Mouse (Mus musculus) adrenal gland (tissue): Measurements from ENCODE around the gene Nfib.

Experiments used
- intact Hi-C: fragments of 180-260 bp; cut with DNase I; formaldehyde crosslinking; loops from one replicate; pipeline ENCODE4 v1.15.1; 2025

Nfib gene

DNA sequence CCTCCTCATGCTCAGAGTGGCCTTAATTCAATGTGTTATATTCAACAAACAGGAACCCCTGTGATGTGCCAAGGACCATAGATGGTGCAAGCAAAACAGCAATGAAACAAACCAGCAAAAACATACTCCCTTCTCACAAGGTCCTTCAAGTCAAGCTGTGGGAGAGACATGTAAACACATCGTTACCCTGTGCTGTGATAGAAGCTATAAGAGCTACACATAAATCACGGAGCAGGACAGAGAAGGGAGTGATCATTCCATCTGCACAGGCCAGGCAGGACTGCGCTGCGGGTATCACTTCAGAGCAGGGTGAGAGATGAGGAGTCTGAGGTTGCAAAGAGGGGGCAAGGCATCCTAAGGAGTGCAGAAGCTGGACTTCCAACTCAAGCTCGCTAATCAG is 262.5 kb downstream of the Nfib start:
- intact Hi-C loops, result no loop called here

DNA sequence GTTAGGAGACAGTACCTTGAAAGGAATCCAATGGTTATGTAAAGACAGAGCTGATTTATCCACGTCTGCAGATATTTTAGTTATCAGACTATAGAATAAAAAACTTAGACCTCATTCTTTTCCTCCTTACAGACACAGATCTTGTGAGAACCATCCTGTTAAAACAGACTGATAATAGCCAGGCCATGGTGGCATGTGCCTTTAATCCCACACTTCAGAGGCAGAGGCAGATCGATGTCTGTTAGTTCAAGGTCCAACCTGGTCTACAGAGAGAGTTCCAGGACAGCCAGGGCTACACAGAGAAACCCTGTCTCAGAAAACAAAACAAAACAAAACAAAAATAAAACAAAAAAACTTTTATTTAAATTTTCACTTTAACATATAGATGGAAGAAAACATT is 264.9 kb downstream of the Nfib start:
- intact Hi-C loops, result no loop called here

DNA sequence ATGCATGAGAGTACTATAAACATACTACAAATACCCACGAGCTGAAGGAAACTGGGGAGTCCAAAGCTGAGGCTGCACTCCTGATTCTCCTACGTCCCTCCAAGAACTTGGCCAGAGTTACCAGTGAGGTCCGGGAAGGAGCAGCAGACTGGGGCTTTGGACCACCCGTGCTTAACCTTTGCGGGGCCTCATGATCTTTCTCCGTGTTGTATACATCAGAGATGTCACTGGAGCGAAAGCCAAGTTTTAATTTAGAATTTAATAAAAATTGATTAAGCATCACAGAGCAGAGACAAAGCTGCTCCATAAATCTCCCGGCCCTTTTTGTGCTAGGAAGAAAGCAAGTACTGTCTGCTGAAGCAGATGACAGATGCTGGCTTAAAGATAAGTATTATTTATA is 265.7 kb downstream of the Nfib start:
- intact Hi-C loops, result no loop called here

DNA sequence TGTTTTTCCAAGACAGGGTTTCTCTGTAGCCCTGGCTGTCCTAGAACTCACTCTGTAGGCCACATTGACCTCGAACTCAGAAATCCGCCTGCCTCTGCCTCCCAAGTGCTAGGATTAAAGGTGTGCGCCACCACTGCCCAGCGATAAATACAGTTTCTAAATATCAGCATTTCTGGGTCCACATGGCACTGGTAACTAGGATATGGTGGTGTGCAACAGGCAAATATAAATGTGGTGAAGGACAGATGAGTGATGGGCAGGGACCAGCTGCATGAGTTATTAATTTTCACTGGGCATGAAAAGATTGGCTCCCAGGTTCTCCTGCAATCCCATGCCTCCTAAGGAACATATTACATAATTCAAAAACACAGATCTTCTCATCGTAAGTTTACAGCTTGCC is 266.9 kb downstream of the Nfib start:
- intact Hi-C loops, result no loop called here

DNA sequence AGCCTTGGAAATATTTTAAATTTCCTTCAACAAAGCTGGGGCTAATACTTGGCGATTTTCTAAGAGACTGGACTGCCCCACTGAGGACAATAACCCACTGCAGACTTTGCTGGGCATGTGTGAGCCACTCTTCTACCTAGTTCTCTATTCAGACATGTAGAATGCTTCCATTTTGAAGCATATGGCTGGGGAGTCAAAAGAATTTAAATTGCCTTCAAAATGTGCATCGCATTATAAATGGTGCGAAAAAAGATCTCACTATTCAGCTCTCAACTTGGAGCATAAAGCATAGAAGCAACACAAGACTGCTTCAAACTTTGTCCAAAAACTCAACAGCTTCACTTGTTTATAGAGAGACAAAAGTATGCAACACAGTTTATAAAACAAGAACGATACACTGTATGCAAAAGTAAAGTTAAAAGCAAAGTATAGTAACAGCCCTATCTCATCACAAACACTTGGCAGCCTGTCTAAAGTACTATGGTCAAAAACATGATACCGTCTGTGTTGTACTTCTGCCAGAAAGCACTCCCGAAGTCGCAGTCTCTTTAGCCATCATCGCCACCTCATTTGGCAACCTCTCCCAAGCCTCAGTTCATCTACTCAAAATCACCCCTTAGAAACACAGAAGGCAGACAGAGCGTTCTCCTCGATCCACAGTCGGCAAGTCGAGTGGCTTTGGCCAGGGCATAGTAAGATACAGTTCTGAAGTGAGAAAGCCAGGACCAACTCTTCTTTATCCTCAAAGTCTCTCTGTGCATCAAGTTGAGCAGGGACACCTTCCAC is 267.8 kb downstream of the Nfib start:
- intact Hi-C loops, result no loop called here

DNA sequence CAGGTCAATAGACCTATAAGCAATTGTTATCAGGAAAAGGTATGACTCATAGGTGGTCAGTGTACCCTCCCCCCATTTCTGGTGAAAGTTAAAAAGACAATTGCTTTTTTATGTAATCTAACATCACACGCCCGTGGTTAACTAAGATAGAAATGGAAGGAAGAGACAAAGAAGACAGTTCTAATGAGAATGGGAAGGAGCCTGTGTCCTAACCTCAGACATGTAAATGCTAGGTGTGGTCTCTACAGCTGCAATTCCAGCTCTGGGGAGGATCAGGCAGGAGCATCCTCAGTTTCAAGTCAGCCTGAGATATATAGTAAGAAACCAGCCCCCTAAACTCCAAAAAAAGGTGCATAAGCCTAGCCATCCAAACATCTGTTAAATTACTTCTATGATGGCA is 268.9 kb downstream of the Nfib start:
- intact Hi-C loops, result no loop called here

DNA sequence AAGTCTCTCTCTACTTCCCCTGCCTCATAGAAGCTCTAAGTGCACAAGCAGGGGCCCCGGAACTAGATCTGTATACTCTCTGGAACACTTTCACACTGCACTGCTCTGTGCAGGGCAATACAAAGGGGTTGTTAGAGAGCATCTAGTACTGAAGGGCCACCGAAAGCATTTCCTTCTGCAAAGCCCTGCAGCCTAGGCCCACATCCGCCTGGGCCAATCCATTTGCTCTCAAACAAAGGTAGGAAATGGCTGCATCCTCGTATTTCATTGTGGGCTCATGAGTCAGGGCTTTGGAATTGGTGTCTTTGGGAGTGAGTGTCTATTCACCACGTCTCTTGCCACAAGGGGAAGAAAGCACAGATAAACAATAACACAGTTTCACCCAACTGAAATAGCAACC is 269.8 kb downstream of the Nfib start:
- intact Hi-C loops, result no loop called here

DNA sequence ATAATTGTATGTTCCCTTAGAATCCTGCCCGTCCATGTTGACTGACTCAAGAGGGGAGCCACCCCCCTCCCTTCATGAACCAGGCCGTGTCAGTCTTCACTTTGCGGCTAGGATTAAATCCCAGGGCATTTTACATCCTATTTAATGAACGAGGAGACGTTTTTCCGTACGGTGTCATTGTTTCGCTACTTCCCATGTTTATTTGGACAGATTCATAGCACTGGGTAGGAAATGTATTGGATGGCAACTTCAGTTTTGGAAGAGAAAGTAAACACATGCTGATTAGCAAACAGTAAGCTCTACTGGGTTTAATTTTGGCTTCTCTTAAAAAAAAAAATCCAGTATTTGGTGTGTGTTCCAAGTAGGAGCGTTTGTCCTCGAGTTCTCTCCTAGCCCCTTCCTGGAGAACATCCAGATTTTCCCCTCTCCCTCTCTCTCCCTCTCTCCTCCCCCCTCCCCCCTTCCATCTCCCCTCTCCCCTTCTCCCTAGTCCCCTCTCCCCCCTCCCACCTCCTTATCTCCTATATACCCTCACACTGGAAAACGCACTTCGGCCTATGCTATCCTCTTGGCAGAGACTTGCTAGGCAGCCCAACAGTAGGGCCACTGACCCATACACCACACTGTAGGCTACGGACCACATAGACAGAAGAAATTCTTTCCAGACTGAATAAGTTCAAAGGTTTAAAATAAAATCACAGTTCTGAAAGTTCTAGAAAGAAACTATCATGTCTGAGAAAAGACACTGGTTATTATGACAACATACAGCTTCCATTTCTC is 271.4 kb downstream of the Nfib start:
- intact Hi-C loops, result no loop called here

DNA sequence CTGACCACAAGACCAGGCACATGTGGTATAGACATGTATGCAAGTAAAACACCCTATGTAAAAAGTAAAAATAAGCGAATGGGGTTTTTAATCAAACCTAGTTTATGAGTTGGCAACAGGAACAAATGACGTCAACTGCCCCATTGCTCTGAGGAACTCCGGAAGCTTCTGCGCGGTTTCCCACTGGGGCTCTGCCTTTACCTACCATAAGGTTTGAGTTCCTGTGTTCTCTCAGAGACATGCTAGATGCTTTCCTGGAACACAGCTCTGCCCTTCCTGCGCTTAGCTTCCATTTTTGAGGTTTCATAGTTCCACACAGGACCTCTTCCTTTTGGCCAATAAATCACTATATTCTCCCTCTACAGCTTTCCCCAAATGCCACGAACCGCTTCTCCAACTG is 273.7 kb downstream of the Nfib start:
- intact Hi-C loops, result no loop called here

DNA sequence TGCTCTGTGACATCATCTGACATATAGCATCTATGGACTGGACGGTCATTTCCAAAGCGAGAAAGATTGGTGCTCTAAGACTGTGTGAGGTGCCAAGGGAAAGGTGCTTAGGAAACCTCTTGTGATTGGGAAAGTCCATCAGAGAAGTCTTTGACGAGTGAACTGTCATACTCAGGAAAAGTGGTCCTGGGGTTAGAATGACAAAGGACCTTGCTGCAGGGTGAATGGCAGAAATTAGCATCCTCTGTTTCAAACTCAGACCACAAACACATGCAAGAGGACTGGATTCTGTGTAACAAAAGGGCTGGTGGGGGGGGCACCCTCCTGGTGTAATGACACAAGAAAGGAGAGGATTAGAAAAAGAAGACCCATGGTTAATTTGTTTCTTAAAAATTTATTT is 274.7 kb downstream of the Nfib start:
- intact Hi-C loops, result no loop called here

DNA sequence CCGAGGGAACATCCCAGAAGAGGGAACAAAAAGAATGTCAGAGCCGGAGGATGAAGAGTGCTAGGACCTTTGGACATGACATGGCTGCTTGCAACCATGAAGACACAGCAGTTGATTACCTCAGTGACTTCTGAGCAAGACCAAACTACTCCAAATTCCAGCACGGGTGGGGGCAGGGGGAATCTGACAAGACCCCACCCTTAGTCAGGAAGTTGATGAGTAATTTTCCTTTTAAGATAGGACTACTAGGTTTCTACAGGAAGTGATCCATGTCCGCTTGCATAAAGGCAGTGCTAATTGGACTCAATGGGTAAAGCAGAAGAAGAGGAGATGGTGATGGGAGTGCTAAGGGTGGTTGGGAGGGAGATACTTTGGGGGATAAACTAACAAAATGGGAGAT is 279.3 kb downstream of the Nfib start:
- intact Hi-C loops, result no loop called here

DNA sequence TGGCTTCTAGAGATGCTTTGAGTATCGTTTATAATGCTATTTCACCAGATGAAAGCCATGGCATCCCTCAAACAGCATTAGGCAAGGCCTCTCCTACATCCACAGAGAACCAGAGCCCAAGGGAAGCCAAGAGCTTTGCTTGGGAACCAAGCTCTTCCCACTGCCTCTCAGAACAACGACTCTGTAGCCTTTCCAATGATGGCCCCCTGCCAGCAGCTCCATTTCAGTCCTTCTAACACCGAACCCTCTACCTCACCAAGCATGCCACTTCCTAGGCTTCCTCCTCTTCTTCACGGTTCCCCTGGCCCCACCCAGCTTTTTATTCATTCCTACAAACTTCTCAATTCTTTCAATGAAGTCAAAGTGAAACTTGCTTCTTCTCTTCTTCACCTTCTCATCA is 287.3 kb downstream of the Nfib start:
- intact Hi-C loops, result no loop called here

DNA sequence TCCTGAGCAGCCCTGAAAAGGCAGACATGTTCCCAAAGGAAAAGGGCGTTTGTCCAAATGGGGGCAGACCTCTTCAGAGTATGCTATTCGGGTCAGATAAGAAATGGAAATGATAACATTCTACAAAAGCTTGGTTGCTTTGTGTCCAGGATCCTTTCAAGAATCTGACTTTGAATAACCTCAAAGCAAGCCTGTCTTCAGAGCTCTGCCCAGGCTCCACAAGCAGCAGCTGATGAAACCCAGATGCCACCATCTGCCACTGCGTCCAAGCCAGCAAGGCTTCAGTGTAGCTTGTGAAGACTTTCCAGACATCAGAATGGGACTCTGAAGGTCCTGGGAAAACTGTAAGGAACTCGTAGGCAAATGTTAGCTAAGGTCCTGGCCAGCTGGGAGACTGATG is 289.7 kb downstream of the Nfib start:
- intact Hi-C loops, result no loop called here

DNA sequence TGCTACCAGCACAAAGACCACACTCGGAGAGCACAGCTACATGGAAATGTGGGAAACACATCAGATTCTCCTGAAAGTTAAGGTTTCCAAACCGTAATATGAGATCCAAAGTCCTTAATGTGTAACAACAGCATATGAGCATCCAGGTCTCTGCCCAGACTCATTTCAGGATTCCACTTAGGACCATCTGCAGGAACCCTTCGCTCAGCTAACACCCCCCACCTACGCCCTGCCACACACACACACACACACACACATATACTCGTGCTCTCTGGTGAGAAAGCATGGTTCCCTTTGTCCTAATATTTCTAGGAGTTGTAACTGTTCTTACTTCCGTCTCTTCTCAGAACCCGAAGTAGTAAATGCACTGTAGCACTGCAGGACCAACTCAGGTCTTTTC is 292.9 kb downstream of the Nfib start:
- intact Hi-C loops, result no loop called here

DNA sequence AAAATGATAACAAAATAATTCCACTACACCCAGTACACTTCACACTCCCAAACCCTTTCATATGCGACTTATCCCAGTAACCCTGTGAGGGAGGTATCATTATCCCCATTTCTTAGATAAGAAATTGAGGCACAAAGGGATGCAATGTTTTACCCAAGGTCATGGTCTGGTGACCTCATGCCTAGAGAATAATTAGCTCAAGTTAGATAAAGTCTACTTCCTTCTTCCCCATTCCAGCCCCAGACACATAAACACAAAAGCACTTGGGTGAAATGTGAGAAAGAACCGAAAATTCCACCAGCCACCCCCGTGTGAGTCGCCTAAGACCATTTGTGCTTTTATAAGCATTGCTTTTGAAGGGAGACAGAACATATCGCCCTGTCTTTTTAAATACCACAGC is 293.6 kb downstream of the Nfib start:
- intact Hi-C loops, result no loop called here

DNA sequence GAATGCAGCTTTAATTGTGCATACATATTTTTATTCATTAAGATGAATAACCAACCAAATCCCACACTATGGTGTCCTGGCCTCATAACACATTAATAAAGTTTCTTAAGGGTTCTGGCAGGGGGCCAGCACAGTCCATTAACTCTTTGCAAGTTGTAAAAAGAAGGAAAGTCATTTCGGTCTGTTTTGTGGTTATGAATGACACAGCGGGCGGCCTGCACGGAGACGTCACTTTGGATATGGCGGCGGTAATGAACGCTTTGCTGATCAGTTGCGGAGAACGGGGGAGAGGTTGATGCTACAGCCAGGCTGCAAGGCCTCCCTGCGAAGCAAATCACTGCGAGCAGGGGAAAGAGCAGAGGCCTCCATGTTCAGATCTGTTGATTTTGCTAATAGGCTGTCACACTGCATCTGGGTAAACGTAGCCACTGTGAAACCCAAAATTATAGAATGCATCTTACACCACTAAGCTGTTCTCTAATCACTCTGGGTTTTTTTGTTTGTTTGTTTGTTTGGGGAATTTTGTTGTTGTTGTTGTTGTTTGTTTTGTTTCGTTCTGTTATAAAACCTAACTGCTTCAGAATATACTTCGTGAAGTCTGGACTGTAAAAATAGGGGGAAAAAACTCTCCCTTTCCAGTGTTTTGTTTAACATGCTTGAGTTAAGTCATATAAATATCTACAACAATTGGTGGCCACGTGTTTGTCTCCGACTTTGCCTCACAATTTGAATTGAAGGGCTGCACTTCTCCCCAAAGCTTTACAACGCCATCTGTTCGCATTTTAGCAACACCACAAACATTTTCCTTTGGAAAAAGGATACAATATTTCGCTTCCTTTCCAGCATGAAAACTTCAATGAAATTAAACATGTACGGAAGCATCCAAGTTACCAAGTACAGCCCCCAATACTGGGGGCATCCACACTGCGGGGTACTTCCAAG is 296.8 kb downstream of the Nfib start:
- intact Hi-C loops, result loop anchor here (5.0 kb wide), 1 partner anchor 39 kb away; no protein-coding TSS in a partner anchor

DNA sequence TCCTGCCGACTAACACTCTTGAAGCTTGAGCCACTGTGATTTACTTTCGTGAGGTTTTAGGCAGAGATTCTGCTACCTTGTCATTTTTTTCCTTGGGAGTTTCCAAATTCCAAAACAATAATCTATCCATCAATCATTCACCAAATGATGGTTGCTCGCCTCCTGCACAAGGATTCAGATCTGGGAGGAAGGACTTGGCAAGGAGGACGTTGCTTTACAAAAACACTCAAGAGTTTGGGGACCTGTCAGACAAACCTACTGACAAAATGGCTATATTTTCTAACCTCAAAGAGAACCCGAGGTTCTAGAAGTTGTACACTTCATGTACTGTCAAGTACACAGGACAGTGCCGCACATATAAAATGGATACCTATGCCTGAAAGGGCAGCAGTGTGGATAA is 299.0 kb downstream of the Nfib start:
- intact Hi-C loops, result loop anchor here (5.0 kb wide), 1 partner anchor 41 kb away; no protein-coding TSS in a partner anchor

DNA sequence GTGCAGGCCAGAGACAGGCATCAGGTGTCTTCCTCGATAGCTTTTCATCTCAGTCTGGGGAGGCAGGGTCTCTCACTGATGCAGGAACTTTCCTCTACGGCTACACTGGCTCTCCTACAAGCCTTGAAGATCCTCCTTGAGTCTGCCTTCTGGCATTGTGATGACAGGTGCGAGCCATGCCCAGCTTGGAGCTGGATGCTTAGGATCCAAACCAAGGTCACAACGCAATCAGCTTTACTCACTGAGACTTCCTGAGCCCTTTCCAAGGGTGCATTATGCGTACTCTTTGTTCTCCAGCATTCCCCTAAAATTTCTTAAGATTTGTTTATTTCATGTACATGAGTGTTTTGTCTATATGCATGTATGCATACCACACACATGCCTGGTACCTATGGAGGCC is 299.8 kb downstream of the Nfib start:
- intact Hi-C loops, result loop anchor here (5.0 kb wide), 1 partner anchor 42 kb away; no protein-coding TSS in a partner anchor

DNA sequence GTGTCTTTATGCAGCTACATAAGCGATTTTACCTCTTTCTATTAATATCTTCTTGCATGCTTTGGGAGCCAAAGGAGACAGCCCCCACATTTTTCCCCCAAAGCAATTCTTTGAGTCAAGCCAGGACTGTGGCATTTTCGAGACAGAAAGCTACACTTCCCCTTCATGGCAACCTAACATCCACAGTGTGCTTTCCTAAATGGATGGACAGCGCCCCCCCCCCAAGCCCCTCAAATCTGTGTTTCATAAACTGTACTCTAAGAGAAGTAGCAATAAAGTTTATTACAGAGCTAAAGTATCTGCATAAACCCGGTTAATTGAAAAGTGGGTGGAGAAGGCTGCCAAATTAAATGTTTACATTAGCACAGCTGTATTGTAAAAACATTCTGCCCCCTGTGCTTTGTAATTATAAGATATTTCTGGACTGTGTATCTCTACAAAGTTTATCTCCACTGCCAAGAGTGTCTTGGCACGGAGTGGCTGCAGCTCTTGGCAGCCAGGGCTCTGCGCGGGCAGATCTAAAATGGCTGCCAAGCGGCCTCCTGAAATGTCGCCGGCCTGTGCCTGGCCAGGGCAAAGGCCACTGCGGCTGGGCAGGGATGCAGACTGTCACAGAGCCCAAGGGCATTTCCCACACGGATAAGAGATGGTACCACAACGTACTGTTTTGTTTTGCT is 301.4 kb downstream of the Nfib start:
- intact Hi-C loops, result loop anchor here (5.0 kb wide), 1 partner anchor 98 kb away; no protein-coding TSS in a partner anchor

DNA sequence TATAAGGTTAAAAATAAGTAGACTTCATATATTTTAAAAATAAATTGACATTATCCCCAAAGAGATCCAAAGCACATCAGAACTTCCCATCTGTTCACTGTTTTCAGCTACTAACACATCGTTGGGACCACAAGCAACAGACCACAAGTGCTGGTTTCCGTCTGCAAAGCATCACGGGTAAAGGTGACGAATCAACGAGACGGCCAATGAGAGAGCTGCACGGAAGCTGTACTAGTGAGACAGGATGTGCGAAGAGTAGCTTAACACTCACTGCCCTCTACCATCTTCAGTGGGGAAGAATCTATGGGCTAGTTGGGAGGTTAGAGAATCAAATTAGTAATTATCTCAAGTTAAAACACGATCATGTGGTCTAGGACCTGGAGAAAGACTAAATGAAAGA is 302.9 kb downstream of the Nfib start:
- intact Hi-C loops, result loop anchor here (5.0 kb wide), 1 partner anchor 100 kb away; no protein-coding TSS in a partner anchor
